Mouse (Mus musculus): ENCODE data around the gene Gna13.

GRCm38 (mm10) chr11:109327952-109328351 lies 34.7 kb upstream of the Gna13 start:
- no peak for TF ChIP-seq CTCF (IDR thresholded peaks at IDR 0.05; ENCODE audit: low read depth, low read length)
- no peak for TF ChIP-seq POLR2A (IDR thresholded peaks at IDR 0.05; ENCODE audit: insufficient read depth, low read length)
